Mouse (Mus musculus) urinary bladder, adult 18-20 months (tissue): ENCODE results near the gene Smtnl2.
"Not testable (repeated sequence)": the region's sequence is repeated elsewhere in the genome, so short reads cannot be mapped to it uniquely, and the experiment has no call there.

Source experiments
- DNase-seq, 2 experiments: peaks; one replicate each; pipeline ENCODE4 v3.0.0; 2022; ENCODE audit warnings: low spot score in 2 of 2, mixed read lengths in 2 of 2

The Smtnl2 gene

DNA sequence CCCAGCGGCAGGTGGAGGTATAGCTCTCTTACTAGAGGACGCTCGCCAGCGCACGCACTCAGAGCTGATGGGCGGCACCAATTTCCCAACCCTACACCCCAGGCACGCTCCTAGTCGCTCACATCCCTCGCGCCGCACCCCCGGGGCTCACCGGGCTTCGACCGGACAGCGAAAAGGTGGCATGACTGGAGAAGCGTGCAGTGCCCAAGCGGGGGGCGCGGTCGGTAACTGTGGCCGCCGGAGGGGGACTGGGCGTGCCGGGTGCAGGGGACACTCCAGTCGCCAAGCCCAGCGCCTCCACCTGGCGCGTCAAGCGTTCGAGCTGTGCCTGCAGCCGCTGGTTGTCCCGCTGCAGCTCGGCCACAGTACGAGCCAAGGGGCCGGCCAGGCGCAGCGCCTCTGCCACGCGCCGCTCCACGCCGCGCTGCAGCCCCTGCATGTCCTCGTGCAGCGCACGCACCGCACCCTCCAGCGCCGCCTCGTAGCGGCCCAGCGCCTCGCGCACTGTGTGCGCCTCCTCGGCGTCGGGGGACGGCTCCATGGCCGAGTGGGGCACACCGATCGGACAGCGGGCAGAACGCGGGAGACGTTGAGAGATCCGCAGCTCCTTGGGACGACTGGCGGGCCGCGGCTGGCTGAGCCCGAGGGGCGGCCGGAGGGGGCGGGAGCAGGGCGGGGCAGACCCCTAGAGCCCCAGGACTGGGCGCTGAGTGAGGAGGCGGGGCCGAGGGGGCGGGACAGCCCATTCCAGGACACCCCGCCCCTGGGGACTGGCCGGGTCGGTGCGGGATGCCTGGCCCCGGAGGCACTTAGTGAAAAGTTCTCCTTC lies at the start of gene Smtnl2:
Smtnl2 (minus strand) TSS at position 621 of the 829 bp plus-strand sequence.
- peak; percentile 75 to 89 for DNase-seq

DNA sequence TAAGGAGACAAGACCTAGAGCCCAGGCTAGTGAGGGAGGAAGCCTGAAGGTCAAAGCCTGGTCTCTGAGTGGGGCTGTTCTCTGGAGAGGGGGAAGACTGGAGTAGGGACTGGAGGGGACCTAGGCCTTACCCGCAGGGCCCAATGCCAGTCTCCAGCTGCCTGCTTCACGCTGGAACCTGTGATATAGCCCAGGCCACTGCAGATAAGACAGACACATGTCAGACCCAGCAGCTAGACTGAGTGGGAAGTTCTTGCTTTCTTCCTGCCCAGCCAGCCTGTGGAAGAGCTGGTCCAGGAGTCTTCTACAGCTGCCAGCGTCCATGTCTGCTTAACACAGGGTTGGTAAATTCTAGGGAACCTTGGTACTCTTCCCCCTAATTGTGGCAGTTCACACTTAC lies 47.0 kb upstream of the Smtnl2 start:
- DNase-seq = no peak

DNA sequence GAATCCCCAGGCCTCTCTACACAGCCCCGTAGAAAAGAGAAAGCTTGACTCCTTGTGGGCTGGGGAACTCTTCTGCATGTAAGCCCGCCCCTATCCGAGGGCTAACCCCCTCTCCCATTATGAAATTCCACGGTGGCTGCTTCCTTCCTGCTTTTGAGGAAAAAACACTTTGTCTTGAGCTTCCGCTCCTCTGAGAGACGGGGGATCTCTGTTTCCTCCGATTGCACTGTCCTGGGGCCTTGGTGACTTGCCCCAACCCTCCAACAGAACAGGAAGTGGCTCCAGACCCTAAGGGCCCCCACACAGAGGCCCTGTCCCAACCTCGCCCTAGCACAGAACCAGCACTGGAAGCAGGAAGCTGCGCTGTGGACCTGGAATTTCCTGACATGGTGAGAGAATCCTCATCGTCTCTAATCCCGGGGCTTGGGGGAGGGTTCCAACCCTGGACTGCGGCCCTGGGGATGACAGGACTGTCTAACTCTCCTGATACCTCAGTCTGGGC lies 46.5 kb upstream of the Smtnl2 start:
- DNase-seq = no peak

DNA sequence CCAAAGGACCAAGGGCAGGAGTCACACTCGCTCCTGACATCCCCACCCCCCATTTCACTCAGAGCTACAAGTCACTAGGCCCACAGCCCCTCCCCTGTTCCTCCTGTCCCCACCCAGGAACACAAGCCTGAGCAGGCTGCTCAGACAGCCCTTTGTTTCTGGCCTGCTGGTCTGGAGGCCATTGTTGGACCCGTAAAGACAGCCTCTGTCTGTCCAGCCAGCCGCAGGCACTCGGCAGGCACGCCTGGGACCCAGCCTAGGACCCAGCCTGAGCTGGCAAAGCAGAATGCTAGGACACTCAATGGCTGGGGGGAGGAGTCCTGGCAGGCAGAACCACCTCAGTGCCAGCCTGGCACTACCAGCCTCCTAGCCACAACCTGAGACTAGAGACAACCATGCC lies 44.2 kb upstream of the Smtnl2 start:
- no peak for DNase-seq

- DNase-seq = no peak
Measured at GRCm38 (mm10) chr11:72453105-72453953, 41.8 kb upstream of the Smtnl2 start.

DNA sequence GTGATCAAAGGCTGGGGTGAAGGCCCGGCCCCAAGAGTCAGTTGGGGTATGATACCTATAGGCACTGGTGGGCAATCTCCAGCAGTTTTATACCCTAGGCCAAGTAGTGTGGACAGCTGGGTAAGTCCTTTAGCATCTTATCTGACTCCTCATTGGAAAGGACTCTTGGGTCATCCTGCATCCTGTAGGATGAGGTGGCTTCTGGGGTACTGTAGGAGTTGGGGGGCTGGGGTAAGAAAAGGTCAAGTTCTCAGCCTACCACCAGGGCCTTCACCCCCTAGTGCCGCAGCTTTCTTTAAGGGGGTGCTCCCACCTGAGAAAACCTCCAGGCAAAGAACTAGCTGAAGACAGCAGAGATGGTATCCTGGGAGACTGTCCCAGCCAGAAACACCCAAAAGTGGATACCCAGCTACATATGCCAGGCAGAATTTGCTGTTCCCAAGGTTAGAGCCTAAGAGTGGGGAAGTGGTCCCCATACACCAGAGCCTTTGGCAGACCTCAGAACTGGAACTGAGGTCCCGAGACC lies 40.7 kb upstream of the Smtnl2 start:
- DNase-seq = no peak

DNA sequence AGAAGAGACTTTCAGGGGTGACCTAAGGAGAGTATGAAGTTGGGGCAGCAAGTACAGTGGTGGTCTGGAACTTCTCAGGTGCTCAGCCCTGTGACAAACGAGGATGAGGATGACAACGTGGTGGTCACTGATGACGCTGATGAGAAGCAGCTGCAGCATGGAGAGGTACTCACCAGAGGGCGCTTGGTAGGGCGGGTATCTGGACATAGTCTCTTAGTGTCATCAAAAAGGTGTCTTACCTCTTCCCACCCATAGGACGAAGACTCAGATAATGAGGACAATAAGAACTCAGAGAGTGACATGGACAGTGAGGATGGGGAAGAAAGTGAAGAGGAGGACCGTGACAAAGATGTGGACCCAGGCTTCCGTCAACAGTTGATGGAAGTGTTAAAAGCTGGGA lies 36.0 kb upstream of the Smtnl2 start:
- no peak for DNase-seq

GRCm38 (mm10) chr11:72446311-72447105 lies 35.0 kb upstream of the Smtnl2 start:
- no peak for DNase-seq

DNA sequence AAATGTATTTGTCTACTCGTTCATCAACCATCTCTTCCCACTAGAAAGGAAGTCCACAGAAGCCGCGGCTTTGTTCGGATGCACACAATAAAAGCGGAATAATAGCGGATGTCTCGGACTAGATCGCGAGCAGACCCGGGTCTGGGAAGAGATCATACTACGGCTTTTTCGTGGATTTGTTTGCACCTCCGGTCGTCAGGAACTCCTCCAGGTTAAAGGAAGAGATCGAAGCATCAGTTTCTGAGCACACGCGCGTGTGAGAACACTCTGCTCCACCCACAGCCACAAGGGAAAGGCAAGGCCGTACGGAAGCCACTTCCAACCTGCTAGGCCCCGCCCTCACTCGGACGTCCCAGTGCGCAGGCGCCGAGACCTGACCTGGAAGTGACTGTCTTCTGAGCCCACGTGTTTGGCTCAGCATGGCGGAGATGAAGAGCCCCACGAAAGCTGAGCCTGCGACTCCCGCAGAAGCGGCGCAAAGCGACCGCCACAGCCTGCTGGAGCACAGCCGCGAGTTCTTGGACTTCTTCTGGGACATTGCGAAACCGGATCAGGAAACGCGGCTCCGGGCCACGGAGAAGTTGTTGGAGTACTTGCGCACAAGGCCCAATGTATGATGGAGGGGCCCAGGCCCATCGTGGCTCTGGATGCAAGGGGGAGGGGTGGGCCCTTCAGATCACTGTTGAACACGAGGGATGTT lies 29.6 kb upstream of the Smtnl2 start, which contains the start of gene Mybbp1a:
Mybbp1a (plus strand) TSS at position 391 of the 700 bp plus-strand sequence.
- DNase-seq = peak; percentile 97 to 99

DNA sequence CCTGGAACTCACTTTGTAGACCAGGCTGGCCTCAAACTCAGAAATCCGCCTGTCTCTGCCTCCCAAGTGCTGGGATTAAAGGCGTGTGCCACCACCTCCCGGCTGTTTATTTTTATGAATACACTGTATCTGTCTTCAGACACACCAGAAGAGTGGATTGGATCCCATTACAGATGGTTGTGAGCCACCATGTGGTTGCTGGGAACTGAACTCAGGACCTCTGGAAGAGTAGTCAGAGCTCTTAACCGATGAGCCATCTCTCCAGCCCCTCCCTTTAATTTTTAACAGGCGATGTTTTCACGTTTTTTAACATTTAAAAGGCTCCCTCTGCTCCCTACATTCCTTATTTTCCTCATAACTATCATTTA lies 29.1 kb upstream of the Smtnl2 start:
- not testable (repeated sequence) for DNase-seq

DNA sequence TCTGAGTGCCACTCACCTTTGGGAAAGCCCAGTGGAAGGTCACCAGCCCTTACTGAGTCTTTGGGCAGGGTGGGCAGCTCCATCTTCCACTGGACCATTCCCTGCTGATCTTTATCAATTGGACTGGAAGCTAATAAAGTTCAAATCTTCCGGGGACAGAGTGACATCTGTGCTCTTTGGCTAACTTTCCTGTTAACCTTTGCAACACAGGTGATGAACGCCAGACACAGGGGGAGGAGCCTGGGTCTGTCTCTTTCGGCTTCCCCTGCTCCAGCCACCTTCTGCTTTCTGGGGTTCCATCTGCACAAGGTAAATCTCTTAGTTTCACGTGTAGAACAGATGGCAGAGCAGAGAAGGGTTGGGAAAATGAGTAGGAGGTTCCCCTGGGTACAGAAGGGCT lies 26.9 kb upstream of the Smtnl2 start:
- no peak for DNase-seq

GRCm38 (mm10) chr11:72436756-72437650 lies 25.5 kb upstream of the Smtnl2 start:
- no peak for DNase-seq

DNA sequence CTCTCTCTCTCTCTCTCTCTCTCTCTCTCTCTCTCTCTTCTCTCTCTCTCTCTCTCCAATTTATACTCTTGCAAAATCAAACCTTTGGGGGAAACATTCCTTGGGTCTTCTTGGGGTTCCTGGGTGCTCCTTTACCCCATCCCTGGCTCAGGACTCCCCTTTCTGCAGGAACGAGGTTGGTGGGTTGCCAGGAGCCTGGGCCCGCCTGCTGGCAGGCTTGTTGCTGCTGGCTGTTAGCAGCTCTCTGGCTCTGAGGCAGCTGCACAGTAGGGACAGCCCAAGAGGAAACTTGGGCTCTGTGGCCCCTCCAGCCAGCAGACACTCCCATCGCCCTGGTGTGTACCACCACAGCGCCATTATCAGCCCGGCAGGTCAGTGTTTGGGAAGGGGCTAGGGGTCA lies 24.8 kb upstream of the Smtnl2 start:
- DNase-seq = no peak

GRCm38 (mm10) chr11:72435694-72436045 lies 24.2 kb upstream of the Smtnl2 start:
- no peak for DNase-seq

DNA sequence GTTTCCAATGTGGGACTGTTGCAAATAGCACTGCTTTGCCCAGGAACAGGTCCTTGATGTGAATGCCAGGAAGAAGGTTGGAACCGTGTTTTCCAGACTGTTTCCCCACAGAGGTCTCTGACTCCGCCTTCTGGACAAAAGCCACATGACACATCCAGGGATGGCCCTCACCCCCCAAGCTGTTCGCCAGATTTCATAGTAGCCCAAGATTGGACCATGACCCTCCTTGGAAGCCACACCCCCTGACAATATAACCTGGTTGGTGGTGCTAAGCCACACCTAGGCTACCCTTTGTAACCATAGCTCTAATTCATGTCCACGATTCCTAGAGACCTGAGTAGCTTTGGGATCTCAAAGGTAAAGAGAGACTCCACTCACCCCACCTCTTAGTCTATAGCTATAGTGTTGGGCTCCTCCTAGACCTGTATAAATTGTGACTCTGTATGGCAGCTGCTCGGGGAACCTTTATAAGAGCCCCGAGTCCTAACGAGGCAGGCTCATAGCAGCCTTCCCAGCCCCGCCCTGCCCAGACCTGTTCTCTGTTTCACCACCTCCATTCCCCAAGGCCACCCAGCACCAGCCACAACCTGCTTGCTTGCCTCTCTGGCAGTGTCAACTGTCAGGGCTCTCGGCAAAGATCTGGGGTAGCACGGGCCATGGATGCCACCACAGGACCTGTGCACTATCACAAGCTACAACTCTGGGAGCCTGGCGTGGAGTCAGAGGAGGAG lies 23.6 kb upstream of the Smtnl2 start, which contains the start of gene Ggt6:
Ggt6 (plus strand) TSS at position 564 of the 731 bp plus-strand sequence.
- DNase-seq = no peak

DNA sequence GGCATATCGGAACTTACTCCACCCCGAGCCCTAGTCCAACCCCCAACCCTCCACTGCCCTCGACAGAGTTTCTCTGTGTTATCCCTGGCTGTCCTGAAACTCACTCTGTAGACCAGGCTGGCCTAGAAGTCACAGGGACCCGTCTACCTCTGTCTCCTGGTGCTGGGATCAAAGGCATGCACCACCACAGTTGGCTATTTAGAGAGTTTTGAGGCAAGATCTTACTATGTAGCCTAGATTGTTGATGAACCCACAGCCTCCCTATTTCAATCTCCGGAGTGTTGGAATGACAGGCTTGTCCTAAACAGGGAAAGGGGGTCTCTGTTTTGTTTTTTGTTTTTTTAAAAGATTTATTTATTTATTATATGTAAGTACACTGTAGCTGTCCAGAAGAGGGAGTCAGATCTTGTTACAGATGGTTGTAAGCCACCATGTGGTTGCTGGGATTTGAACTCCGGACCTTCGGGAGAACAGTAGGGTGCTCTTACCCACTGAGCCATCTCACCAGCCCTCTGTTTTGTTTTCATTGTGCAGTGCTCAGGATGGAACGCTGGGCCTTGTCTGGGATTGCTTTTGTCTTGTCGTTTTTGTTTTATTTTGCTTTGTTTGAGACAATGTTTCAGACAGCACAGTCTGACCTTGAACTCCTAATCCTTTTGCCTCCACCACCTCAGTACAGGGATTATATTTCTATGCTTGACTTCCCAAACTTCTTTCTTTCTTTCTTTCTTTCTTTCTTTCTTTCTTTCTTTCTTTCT lies 19.0 kb upstream of the Smtnl2 start:
- not testable (repeated sequence) for DNase-seq

DNA sequence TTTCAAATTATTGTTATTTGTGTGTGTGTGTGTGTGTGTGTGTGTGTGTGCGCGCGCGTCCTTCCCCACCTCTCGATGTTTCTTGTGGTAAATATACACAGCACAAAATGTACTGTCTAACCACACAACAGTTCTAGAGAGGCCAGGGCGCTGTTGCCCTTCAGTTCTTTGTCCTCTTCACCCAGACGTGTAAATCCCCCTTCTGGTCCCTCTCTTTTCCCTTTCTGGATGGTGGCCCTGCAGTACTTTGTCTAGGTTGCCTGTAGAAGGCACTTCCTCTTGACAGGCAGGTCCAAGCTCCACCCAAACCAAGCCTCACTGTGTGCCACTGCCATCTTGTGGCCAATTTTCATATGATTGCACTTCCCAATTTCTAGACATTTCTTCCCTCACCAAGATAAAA lies 17.8 kb upstream of the Smtnl2 start:
- DNase-seq = peak in 1 of 2 experiments; percentile 70

GRCm38 (mm10) chr11:72428694-72429093 lies 17.2 kb upstream of the Smtnl2 start:
- DNase-seq = peak; percentile 67 to 72
